Mouse (Mus musculus): ENCODE measurements at regions not wholly inside any gene's neighbourhood (a gene's known extent, or its start where the extent isn't known, plus 50 kb on each side); places are given as distances from the start of the nearest gene placed in this dataset.
A peak's percentile ranks its signal among the peaks of the same experiment; 100 is the strongest.

GRCm38 (mm10) chr3:3000199-3000598 lies 2750.4 kb upstream of the Gm8797 start:
- peaks cover 6% of the 10 kb centered on the region; the same call in 1 of the 2 replicates for H3K9me3 ChIP-seq (ENCODE audit: control insufficient read depth, low read length)
- DNase-seq (ENCODE audit: low spot score) (peak; percentile 5), ATAC-seq (ENCODE audit: low FRiP score, low TSS enrichment) (no peak)
- H3K4me2 ChIP-seq (replicated peaks; ENCODE audit: low read depth), result no peak overlapping the region
- no peak overlapping the region for H3K9ac ChIP-seq (ENCODE audit: low read length)
- no peaks in the 10 kb centered on the region for H3K4me1 ChIP-seq (replicated peaks; ENCODE audit: control insufficient read depth, insufficient read depth)
- H3K27me3 ChIP-seq (ENCODE audit: control insufficient read depth, insufficient read depth, low read length), result no peaks in the 10 kb centered on the region
- no peaks in the 10 kb centered on the region for H3K36me3 ChIP-seq (ENCODE audit: control insufficient read depth, insufficient read depth, low read length)
- no peak overlapping the region for H3K4me3 ChIP-seq (ENCODE audit: low read depth, low read length)
- no peak overlapping the region for H3K27ac ChIP-seq (replicated peaks)
- TF ChIP-seq CTCF (IDR thresholded peaks at IDR 0.05; ENCODE audit: low read depth) (no peak), EP300 (optimal IDR thresholded peaks at IDR 0.05) (no peak)

GRCm38 (mm10) chr3:3001224-3001623 lies 2749.4 kb upstream of the Gm8797 start:
- ATAC-seq (ENCODE audit: low FRiP score, low TSS enrichment), result peak; percentile 47; the same call in 1 of the 2 replicates
- WGBS, result 69% methylated on average over 4 of the region's 4 CpGs
- H3K9me3 ChIP-seq (ENCODE audit: control insufficient read depth, low read length), result peaks cover 6% of the 10 kb centered on the region; the same call in 1 of the 2 replicates
- no peaks in the 10 kb centered on the region for H3K27me3 ChIP-seq (ENCODE audit: control insufficient read depth, insufficient read depth, low read length)
- no peak overlapping the region for H3K4me2 ChIP-seq (replicated peaks; ENCODE audit: low read depth)
- no peak overlapping the region for H3K9ac ChIP-seq (ENCODE audit: low read length)
- H3K36me3 ChIP-seq (ENCODE audit: control insufficient read depth, insufficient read depth, low read length), result no peaks in the 10 kb centered on the region
- no peak for TF ChIP-seq EP300 (optimal IDR thresholded peaks at IDR 0.05)
- TF ChIP-seq CTCF (IDR thresholded peaks at IDR 0.05; ENCODE audit: low read depth), result no peak
- DNase-seq (ENCODE audit: low spot score), result peak; percentile 1
- H3K4me3 ChIP-seq (ENCODE audit: low read depth, low read length), result no peak overlapping the region
- H3K4me1 ChIP-seq (replicated peaks; ENCODE audit: control insufficient read depth, insufficient read depth), result no peaks in the 10 kb centered on the region
- H3K27ac ChIP-seq (replicated peaks), result no peak overlapping the region

GRCm38 (mm10) chr3:3001639-3002038 lies 2749.0 kb upstream of the Gm8797 start:
- Histone ChIP-seq H3K9ac (ENCODE audit: low read length) (no peak overlapping the region), H3K4me3 (ENCODE audit: low read depth, low read length) (no peak overlapping the region), H3K36me3 (ENCODE audit: control insufficient read depth, insufficient read depth, low read length) (no peaks in the 10 kb centered on the region), H3K4me2 (replicated peaks; ENCODE audit: low read depth) (no peak overlapping the region), H3K27me3 (ENCODE audit: control insufficient read depth, insufficient read depth, low read length) (no peaks in the 10 kb centered on the region), H3K9me3 (ENCODE audit: control insufficient read depth, low read length) (peaks cover 6% of the 10 kb centered on the region; the same call in 1 of the 2 replicates), H3K27ac (replicated peaks) (no peak overlapping the region), H3K4me1 (replicated peaks; ENCODE audit: control insufficient read depth, insufficient read depth) (no peaks in the 10 kb centered on the region)
- ATAC-seq (ENCODE audit: low FRiP score, low TSS enrichment), result peak; percentile 58
- TF ChIP-seq EP300 (optimal IDR thresholded peaks at IDR 0.05), result no peak
- no peak for TF ChIP-seq CTCF (IDR thresholded peaks at IDR 0.05; ENCODE audit: low read depth)
- peak; percentile 2 for DNase-seq (ENCODE audit: low spot score)

- Histone ChIP-seq H3K9ac (ENCODE audit: low read length) (no peak overlapping the region), H3K4me1 (replicated peaks; ENCODE audit: control insufficient read depth, insufficient read depth) (no peaks in the 10 kb centered on the region), H3K4me3 (ENCODE audit: low read depth, low read length) (no peak overlapping the region), H3K9me3 (ENCODE audit: control insufficient read depth, low read length) (peaks cover 6% of the 10 kb centered on the region; the same call in 1 of the 2 replicates), H3K4me2 (replicated peaks; ENCODE audit: low read depth) (no peak overlapping the region), H3K27ac (replicated peaks) (no peak overlapping the region), H3K36me3 (ENCODE audit: control insufficient read depth, insufficient read depth, low read length) (no peaks in the 10 kb centered on the region), H3K27me3 (ENCODE audit: control insufficient read depth, insufficient read depth, low read length) (no peaks in the 10 kb centered on the region)
- DNase-seq (ENCODE audit: low spot score), result no peak
- TF ChIP-seq CTCF (IDR thresholded peaks at IDR 0.05; ENCODE audit: low read depth), result no peak
- no peak for TF ChIP-seq EP300 (optimal IDR thresholded peaks at IDR 0.05)
- ATAC-seq (ENCODE audit: low FRiP score, low TSS enrichment), result no peak
- WGBS, result 84% methylated on average over 1 of the region's 1 CpGs
Measured at GRCm38 (mm10) chr3:3003425-3003824, 2747.2 kb upstream of the Gm8797 start.

GRCm38 (mm10) chr3:3011111-3011510 lies 2739.5 kb upstream of the Gm8797 start:
- no peaks in the 10 kb centered on the region for H3K27me3 ChIP-seq (ENCODE audit: control insufficient read depth, insufficient read depth, low read length)
- TF ChIP-seq EP300 (optimal IDR thresholded peaks at IDR 0.05), result no peak
- TF ChIP-seq CTCF (IDR thresholded peaks at IDR 0.05; ENCODE audit: low read depth), result no peak
- no peak overlapping the region for H3K4me2 ChIP-seq (replicated peaks; ENCODE audit: low read depth)
- no peak overlapping the region for H3K9ac ChIP-seq (ENCODE audit: low read length)
- ATAC-seq (ENCODE audit: low FRiP score, low TSS enrichment) (no peak), DNase-seq (ENCODE audit: low spot score) (peak; percentile 2)
- 71% methylated on average over 1 of the region's 1 CpGs for WGBS
- H3K9me3 ChIP-seq (ENCODE audit: control insufficient read depth, low read length), result 0 out of 2 replicates have a peak, but pooled peaks cover 2% of the 10 kb centered on the region
- H3K27ac ChIP-seq (replicated peaks), result no peak overlapping the region
- H3K4me1 ChIP-seq (replicated peaks; ENCODE audit: control insufficient read depth, insufficient read depth), result no peaks in the 10 kb centered on the region
- H3K4me3 ChIP-seq (ENCODE audit: low read depth, low read length), result no peak overlapping the region
- H3K36me3 ChIP-seq (ENCODE audit: control insufficient read depth, insufficient read depth, low read length), result no peaks in the 10 kb centered on the region

GRCm38 (mm10) chr3:3012951-3013350 lies 2737.7 kb upstream of the Gm8797 start:
- H3K9ac ChIP-seq (ENCODE audit: low read length), result no peak overlapping the region
- peak; percentile 4 for DNase-seq (ENCODE audit: low spot score)
- WGBS, result 73% methylated on average over 5 of the region's 5 CpGs

More at GRCm38 (mm10) chr3:3012951-3013350, 2737.7 kb upstream of the Gm8797 start:
- TF ChIP-seq EP300 (optimal IDR thresholded peaks at IDR 0.05), result no peak
- no peak for TF ChIP-seq CTCF (IDR thresholded peaks at IDR 0.05; ENCODE audit: low read depth)
- Histone ChIP-seq H3K4me2 (replicated peaks; ENCODE audit: low read depth) (no peak overlapping the region), H3K36me3 (ENCODE audit: control insufficient read depth, insufficient read depth, low read length) (no peaks in the 10 kb centered on the region), H3K27ac (replicated peaks) (no peak overlapping the region), H3K9me3 (ENCODE audit: control insufficient read depth, low read length) (0 out of 2 replicates have a peak, but pooled peaks cover 2% of the 10 kb centered on the region), H3K4me1 (replicated peaks; ENCODE audit: control insufficient read depth, insufficient read depth) (no peaks in the 10 kb centered on the region), H3K4me3 (ENCODE audit: low read depth, low read length) (no peak overlapping the region), H3K27me3 (ENCODE audit: control insufficient read depth, insufficient read depth, low read length) (no peaks in the 10 kb centered on the region)
- no peak for ATAC-seq (ENCODE audit: low FRiP score, low TSS enrichment)
